Mouse (Mus musculus): ENCODE results near the gene Trim9.

DNA sequence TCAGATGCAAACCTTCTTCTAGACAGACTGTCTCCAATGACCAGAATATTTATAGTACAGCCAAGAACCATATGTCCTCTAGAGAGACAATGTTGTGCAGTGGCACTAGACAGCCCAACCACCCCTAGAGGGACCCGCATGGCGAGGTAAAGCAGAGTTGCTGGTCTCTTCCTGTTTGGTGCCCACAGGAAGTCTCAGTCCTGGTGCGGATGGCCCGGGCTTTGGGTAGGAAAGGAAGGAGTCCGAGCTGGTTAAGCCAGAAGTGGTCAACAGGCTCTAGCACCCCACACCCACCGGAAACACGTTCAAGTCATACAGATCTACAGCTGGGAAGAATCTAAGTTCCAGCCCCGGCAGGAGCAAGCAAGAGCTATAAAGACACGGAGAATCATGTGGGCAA lies 80.1 kb downstream of the Trim9 start:
- TF ChIP-seq CTCF (IDR thresholded peaks at IDR 0.05; ENCODE audit: borderline replicate concordance, insufficient read depth, low read depth, low read length) (no peak), POLR2A (IDR thresholded peaks at IDR 0.05; ENCODE audit: borderline replicate concordance, insufficient read depth, low read length) (no peak)
